Mouse (Mus musculus) limb, embryonic 14.5 days (tissue): ENCODE data around the gene Sh2d4b. TPM values are rescaled to one million over a fixed set of nuclear protein-coding genes. Genes with fewer than 3 reads are reported as not detected.

Experiments used
- ATAC-seq: fragments of 200-750 bp; cut with Nextera tagmentation; 2 replicates; pipeline ENCODE4 v1.8.0; 2017; ENCODE audit warnings: low read depth, moderate number of reproducible peaks, moderate TSS enrichment; ENCODE audit not compliant: low FRiP score
- DNase-seq: peaks from one replicate; pipeline ENCODE4 v3.0.0-alpha.2; 2015; ENCODE audit warnings: low spot score
- H3K27ac ChIP-seq: fragments of 300-500 bp; sonication (generic); replicated peaks from 2 replicates; pipeline ENCODE4 v1.5.1; 2014; ENCODE audit warnings: low read depth, mild to moderate bottlenecking, low read length, moderate library complexity, mixed read lengths
- H3K27me3 ChIP-seq: fragments of 300-500 bp; sonication (generic); 2 replicates; pipeline ENCODE4 v1.6.1; 2014; ENCODE audit warnings: low read length, mixed read lengths; ENCODE audit not compliant: control insufficient read depth, insufficient read depth
- H3K36me3 ChIP-seq: fragments of 300-500 bp; sonication (generic); 2 replicates; pipeline ENCODE4 v1.6.1; 2014; ENCODE audit warnings: mild to moderate bottlenecking, low read length, moderate library complexity, mixed read lengths; ENCODE audit not compliant: control insufficient read depth, insufficient read depth
- H3K4me1 ChIP-seq: fragments of 300-500 bp; sonication (generic); 2 replicates; pipeline ENCODE4 v1.6.1; 2014; ENCODE audit warnings: antibody characterized with exemption, low read length, mixed read lengths; ENCODE audit not compliant: control insufficient read depth, insufficient read depth
- H3K4me2 ChIP-seq: fragments of 300-500 bp; sonication (generic); replicated peaks from 2 replicates; pipeline ENCODE4 v1.6.1; 2014; ENCODE audit warnings: low read depth, mild to moderate bottlenecking, low read length, moderate library complexity; ENCODE audit not compliant: severe bottlenecking
- H3K4me3 ChIP-seq: fragments of 300-500 bp; sonication (generic); replicated peaks from 2 replicates; pipeline ENCODE4 v1.5.1; 2014; ENCODE audit warnings: low read length
- H3K9ac ChIP-seq: fragments of 300-500 bp; sonication (generic); 2 replicates; pipeline ENCODE4 v1.6.1; 2014; ENCODE audit warnings: mild to moderate bottlenecking, low read depth, low read length, moderate library complexity; ENCODE audit not compliant: severe bottlenecking
- H3K9me3 ChIP-seq: fragments of 300-500 bp; sonication (generic); 2 replicates; pipeline ENCODE4 v1.6.1; 2016; ENCODE audit warnings: low read length; ENCODE audit not compliant: control insufficient read depth
- POLR2A ChIP-seq: fragments of 200-500 bp; IDR thresholded peaks from 2 replicates; pipeline ENCODE4 v1.8.0; 2012; ENCODE audit warnings: inconsistent platforms, mild to moderate bottlenecking, moderate library complexity, borderline replicate concordance; ENCODE audit not compliant: insufficient read depth, insufficient read length; ENCODE audit errors: extremely low read depth
- WGBS: fragments of 180-500 bp; shearing (Covaris S2); extraction: QIAGEN DNeasy Blood & Tissue Kit; methylation state at CpG from one replicate; pipeline ENCODE4 v1.1.7; 2014; 5-methylcytosine and 5-hydroxymethylcytosine counted together
- polyA plus RNA-seq, 2 experiments: library from polyadenylated mRNA; depleted of rRNA in 1 of 2; stranded (reverse) in 1 of 2; unstranded in 1 of 2; fragments of >200 nt; fragmentation: Nextera tagmentation in 1 of 2; extraction: Ambion mirVana in 1 of 2; gene quantifications; 2 replicates each; pipeline versions ENCODE4 v1.2.1 to v1.2.3; 2012 to 2014

Gene Sh2d4b
- polyA plus RNA-seq, 2 experiments = 0.48 to 1.2 TPM

DNA sequence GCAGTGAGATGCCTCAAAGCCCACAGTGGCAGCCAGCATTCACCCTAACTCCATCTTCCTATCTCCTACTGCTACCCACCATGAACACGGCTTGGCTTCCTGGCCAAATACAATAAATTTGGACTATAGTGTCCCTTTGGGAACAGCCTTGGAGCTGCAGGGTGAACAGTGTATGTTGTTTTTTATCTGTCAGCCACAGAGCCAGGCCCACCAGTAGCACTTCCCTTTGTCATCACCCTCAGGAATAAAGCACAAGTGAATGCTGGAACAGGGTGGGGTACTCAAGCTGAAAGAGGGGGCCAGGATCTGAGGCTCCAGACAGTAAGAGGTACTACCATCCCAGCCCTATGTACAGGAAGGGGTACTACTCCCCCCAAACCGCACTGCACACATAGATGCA is 42.0 kb upstream of the Sh2d4b start:
- no peaks in the 10 kb centered on the region for H3K36me3 ChIP-seq
- H3K27ac ChIP-seq = no peak overlapping the region
- peaks cover 12% of the 10 kb centered on the region for H3K4me1 ChIP-seq
- ATAC-seq = no peak
- H3K4me2 ChIP-seq = no peak overlapping the region
- no peak for DNase-seq
- H3K4me3 ChIP-seq = no peak overlapping the region
- no peak overlapping the region for H3K9ac ChIP-seq
- H3K27me3 ChIP-seq = no peaks in the 10 kb centered on the region
- TF ChIP-seq POLR2A = no peak
- WGBS = 88% methylated on average over 2 of the region's 2 CpGs
- H3K9me3 ChIP-seq = no peaks in the 10 kb centered on the region

DNA sequence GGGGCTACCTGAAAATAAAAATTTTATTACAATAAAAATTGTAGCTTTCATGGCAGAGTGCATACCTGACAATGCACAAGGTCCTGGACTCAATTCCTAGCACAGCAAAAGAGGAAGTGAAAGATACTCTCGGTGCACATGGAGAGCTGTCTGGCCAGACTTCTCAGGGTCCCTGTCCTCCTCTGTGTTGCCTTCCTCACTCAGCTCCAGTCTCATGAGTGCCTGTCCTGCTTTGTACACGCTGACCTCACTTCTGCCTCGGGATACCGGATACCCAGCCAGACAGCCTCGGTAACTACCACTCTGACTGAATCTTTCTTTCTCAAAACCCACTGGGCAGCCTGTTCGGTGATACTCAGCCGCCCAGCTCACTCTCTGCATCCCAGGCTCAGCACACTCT is 40.3 kb upstream of the Sh2d4b start:
- H3K4me3 ChIP-seq = no peak overlapping the region
- H3K4me2 ChIP-seq = no peak overlapping the region
- DNase-seq = no peak
- WGBS = 83% methylated on average over 7 of the region's 7 CpGs
- no peak for ATAC-seq
- H3K36me3 ChIP-seq = no peaks in the 10 kb centered on the region
- H3K27me3 ChIP-seq = no peaks in the 10 kb centered on the region
- no peak for TF ChIP-seq POLR2A
- peaks cover 9% of the 10 kb centered on the region for H3K4me1 ChIP-seq
- no peaks in the 10 kb centered on the region for H3K9me3 ChIP-seq
- no peak overlapping the region for H3K27ac ChIP-seq
- H3K9ac ChIP-seq = no peak overlapping the region

DNA sequence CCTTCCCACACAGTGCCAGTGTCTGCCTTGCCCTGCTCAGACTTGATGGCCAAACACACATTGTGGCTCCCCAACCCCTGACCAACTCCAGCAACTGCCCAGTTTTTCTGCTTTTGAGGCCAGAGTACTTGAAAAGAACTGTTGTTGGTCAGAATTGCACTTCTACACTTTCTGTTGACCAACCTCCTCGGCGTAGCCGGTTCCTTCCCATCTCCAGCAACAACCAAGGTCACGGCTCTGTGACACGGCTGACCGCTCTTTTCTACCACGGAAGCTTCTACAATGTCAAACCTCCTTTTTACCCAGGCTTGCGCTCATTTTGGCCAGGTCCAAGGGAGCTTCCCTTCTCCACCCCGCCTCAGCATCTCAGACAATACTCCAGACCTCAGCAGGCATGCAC is 39.2 kb upstream of the Sh2d4b start:
- Histone ChIP-seq H3K36me3 (no peaks in the 10 kb centered on the region), H3K4me2 (no peak overlapping the region), H3K27ac (no peak overlapping the region), H3K4me1 (peaks cover 9% of the 10 kb centered on the region), H3K4me3 (no peak overlapping the region), H3K27me3 (no peaks in the 10 kb centered on the region), H3K9ac (no peak overlapping the region), H3K9me3 (no peaks in the 10 kb centered on the region)
- no peak for DNase-seq
- ATAC-seq = no peak
- WGBS = 97% methylated on average over 9 of the region's 9 CpGs
- no peak for TF ChIP-seq POLR2A

- H3K9ac ChIP-seq = no peak overlapping the region
- TF ChIP-seq POLR2A = no peak
- no peak overlapping the region for H3K4me3 ChIP-seq
- DNase-seq = no peak
- H3K36me3 ChIP-seq = no peaks in the 10 kb centered on the region
- no peaks in the 10 kb centered on the region for H3K9me3 ChIP-seq
- 0 out of 2 replicates have a peak overlapping the region, but pooled peaks have one; percentile 33 for H3K27ac ChIP-seq
- ATAC-seq = no peak
- no peak overlapping the region for H3K4me2 ChIP-seq
- peaks cover 9% of the 10 kb centered on the region for H3K4me1 ChIP-seq
- WGBS = 57% methylated on average over 3 of the region's 3 CpGs
- H3K27me3 ChIP-seq = no peaks in the 10 kb centered on the region
These were observed 38.2 kb upstream of the Sh2d4b start for GRCm38 (mm10) chr14:40931115-40931829.

DNA sequence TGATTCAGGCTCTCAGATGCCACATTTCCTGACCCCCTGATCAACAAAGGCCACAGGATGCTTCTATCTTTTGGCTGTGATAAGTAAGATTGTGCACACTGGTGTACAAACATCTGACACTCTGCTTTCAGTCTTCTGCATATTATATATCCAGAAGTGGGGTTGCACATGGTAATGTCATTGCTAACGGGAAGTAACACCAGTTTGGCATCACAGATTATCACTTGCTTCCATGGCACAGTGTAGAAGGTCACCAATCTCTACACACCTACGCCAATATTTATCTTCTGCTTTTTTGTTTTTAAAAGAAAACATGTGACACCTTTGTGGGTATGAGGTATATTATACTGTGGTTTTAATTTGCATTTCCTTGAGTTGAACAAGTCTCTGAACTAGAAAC is 36.9 kb upstream of the Sh2d4b start:
- H3K36me3 ChIP-seq = no peaks in the 10 kb centered on the region
- DNase-seq = no peak
- H3K4me2 ChIP-seq = no peak overlapping the region
- H3K9ac ChIP-seq = no peak overlapping the region
- peaks cover 9% of the 10 kb centered on the region for H3K4me1 ChIP-seq
- ATAC-seq = no peak
- WGBS = 89% methylated on average over 2 of the region's 2 CpGs
- H3K4me3 ChIP-seq = no peak overlapping the region
- H3K27ac ChIP-seq = no peak overlapping the region
- no peaks in the 10 kb centered on the region for H3K27me3 ChIP-seq
- TF ChIP-seq POLR2A = no peak
- no peaks in the 10 kb centered on the region for H3K9me3 ChIP-seq
